Mouse (Mus musculus) neural tube, embryonic 10.5 days (tissue): ENCODE data around the gene Itpr2.

Experiments
- DNase-seq: peaks from one replicate; pipeline ENCODE4 v3.0.0-alpha.2; 2017; ENCODE audit warnings: low spot score; ENCODE audit errors: extremely low spot score

Gene Itpr2

GRCm38 (mm10) chr6:146424326-146424725 lies 77.7 kb downstream of the Itpr2 start:
- DNase-seq, result no peak

- no peak for DNase-seq
Observed at GRCm38 (mm10) chr6:146420718-146421117, 81.3 kb downstream of the Itpr2 start.

DNA sequence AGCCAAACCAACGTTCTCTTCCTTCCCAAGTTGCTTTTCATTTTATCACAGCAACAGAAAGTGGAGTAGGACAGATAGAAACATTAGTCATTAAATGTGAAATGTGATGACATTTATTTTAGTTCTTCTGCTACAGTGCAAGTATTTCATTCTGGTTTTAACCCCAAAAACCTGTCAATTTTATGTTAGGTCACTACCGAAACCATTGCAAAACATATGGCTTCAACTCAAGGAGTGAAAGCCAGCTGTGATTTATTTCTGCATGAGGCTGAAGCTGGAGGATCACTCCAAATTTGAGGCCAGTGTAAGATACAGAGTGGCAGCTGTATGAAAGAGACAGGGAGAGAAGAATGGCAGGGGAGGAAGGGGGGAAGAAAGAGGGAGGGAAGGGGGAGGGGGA lies 85.6 kb downstream of the Itpr2 start:
- no peak for DNase-seq

DNA sequence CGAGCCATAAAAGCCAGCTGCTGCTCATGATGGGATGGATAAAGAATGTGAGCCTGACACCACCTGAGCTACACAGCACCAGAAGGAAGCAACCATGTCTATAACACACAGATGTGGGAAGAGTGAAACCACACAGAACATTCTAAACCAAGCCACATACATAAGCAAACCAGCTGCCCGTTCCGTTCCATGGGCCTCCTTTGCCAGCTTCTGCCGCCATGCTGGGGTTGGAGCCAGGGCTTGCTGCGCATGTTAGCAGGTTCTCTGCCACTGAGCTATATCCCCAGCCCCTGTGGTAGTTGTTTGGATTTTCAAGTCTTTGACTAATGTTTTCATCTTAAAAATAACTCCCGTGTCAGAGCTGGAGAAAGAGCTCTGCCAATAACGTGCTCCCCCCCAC lies 87.9 kb downstream of the Itpr2 start:
- no peak for DNase-seq

DNA sequence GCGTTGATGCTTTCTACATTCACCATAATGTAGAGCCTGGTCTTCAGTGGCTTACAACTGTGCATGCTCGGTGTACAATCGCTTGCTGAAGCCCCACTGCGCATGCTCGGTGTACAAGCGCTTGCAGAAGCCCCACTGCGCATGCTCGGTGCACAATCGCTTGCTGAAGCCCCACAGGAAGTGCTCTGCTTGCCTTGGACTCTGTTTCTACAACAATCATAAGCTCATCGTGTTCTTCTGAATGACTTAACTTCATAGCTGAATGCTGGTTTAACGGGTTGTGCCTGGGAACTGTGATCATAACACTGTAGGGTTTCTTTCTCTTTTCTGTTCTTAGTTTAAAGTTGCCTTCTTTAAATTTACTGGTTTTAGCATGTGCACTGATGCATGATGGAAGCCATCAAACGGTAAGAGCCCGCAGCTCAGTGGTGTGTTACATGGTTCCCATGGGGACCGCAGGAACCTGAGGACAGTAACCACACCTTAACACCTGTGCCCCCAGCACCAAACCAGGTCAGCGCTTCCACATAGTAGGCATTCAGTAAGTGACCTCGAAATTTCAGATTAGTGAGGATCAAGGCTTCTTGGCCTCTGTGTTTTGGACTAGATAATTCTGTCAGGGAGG lies 90.5 kb downstream of the Itpr2 start:
- no peak for DNase-seq

DNA sequence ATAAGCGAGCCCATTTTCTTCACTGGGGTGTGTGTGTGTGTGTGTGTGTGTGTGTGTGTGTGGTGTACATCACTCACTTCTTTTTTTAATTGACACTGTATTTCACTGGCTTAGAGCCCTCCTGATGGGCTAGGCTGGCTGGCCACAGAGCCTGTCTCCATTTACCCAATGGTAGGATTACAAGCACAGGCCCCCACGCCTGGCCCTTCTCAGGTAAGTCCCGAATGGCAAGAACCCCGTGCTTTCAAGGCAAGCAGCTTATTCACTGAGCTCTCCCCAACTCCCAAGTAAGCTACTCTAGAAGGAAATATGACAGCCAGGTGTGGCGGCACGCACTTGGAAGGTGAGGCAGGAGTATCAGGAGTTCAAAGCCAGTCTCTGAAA lies 91.6 kb downstream of the Itpr2 start:
- DNase-seq, result no peak

DNA sequence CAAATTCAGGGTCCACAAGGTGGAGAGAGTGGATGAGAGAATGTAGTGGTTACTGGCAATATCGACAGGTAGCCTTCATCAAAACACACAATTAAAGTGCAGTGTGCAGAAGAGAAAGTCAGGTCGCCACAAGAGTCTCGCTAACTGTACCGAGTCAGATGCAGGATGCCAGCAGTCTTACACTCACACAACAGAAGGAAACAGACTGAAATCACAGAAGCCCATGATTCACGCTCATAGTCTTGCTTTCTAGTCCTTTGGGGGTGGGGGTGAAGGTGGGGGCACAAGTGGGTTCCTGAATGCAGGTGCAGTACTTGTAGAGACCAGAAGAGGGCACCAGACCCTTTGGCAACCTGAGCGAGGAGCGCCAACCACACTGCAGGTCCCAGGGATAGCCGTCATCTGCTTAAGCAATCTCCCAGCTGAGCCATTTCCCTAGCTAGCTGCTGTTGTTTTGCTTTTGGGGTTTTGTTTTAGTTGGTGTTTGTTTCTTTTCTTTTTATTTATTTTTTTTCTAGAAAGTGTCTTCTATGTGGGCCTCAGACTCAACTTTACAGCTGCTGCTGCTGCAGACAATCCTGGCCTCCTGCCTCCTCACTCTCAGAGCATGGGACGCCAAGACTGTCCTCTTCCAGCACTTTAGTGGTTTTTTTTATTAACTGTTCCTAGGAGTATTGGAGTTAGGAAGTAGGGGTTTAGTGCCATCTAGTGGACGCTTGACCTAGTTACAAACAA lies 92.2 kb downstream of the Itpr2 start:
- DNase-seq, result peak; percentile 84

DNA sequence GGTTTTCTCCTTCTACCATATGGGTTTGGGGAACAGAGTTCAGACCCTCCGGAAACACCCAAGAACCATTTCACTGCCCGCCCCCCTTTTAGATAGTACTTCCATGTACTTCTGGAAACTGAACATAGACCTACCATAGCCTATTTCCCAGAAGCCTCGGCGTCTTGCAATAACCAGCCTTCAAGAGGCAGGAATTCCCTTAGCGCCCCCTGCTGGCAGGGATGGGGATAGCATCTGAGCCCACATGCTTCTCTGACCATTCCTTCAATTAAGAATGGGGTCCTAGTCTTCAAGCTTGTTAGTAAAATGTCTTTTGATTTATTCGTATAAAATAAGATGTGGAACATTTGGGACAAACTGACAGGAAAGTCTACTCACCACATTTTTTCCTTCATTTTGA lies 96.6 kb downstream of the Itpr2 start:
- DNase-seq, result peak; percentile 72

- DNase-seq, result no peak
Observed at GRCm38 (mm10) chr6:146404876-146405275, 97.1 kb downstream of the Itpr2 start.

- no peak for DNase-seq
Observed at GRCm38 (mm10) chr6:146404156-146404555, 97.9 kb downstream of the Itpr2 start.

- DNase-seq, result no peak
Observed at GRCm38 (mm10) chr6:146402905-146403642, 98.9 kb downstream of the Itpr2 start.

DNA sequence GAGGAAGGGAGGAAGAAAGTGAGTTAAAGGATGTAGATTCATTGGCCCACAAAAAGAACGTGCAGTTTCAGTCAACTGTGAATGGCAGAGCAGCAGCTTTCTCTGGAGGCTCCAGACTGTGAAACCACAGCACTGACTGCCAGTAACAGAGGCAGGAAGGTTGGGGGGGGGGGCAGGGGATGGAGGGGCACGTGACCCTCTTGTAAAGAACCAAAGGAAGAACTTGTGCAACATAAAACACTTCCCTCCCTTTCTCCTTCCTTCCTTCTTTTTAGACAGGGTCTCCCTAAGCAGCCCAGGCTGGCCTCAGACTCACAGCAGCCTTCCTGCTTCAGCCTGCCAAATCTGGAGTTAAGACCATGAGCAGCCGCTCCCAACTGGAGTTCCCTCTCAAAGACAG lies 104.2 kb downstream of the Itpr2 start:
- DNase-seq, result no peak

DNA sequence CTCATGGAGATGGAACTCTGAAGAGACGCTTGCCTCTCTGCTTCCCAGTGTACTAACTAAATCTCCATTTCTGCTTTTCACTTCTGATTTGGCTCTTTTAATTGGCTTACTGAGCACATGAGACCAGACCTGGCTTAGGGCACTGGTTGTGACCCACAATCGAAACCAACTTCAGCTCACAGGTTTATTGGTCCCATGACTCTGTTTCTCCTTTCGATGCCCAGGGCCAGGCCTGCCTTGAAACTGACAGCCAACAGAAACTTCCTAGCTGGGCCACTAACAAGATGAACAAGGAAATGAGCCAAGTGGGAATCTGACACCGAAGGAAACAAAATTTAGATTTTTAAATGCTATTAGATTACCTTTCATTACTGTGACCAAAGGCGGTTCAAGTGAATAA lies 105.8 kb downstream of the Itpr2 start:
- DNase-seq, result no peak

DNA sequence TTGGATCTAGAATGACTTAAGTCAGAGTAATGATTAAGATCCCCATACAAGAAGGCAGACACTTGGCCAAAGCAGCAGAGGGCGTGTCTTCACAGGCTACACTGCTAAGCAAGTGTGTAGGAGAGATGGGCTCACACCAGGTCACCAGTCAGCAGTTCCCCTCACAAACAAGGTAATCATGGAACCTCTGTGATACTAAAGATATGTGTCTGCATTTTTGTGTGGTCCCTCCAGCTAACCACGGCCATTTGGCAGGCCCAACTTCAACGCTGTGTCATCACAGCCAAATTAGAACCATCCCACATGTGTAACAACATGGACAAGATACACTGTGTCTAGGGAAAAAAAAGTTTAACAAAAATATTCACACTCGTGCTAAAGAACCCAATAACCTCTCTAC lies 106.4 kb downstream of the Itpr2 start:
- DNase-seq, result no peak

DNA sequence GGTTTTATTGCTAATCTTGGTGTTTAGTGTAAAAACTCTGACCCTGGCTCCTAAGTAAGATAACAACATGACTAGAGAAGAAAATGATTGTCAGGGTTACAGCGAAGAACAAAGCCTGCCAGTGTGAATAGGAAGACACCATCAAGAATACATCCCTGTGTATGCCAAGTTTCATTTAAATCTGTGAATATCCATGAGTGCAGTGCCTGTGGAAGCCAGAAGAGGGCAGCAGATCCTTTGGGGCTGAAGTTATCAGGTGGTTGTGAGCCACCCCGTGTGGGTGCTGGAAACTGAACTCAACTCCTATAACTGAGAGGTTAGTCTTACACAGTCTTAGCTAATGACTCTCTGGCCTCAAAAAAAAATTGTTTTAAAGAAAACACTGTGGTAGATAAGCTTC lies 109.8 kb downstream of the Itpr2 start:
- no peak for DNase-seq

DNA sequence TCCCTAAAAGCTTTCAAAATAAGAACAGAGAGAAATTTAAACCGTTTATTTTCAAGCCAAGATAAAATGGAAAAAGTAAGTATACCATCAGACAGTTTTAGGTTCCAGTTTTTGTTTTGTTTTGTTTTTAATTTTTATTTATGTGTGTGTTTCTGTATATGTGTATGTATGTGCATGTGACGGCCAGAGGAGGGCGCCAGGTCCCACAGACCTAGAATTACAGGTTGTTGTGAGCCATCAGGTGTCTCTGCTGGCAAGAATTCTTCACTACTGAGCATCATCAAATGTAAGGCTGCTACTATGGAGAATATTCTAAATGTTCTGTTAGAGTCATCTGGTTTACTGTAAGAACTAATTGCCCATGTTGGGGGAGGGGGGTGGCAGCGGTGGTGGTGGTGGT lies 111.9 kb downstream of the Itpr2 start:
- no peak for DNase-seq

DNA sequence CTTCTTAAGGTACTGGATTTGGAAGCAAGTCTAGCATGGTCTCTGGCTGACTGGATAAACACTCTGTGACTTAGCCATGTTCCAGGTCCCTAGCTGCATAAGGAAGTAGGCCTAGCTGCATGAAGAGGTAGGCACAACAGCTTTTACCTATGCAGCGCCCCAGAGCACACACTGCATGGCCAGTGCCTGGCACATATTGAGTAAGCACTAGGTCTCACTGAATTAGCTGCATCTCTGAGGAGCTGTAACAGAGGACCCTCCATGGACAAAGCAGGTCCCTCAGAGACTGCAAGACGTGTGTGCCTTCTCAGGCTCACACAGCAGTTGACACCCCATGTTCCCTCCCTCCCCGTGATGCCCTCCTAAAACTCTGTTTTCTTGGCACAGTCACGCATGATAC lies 114.0 kb downstream of the Itpr2 start:
- no peak for DNase-seq

DNA sequence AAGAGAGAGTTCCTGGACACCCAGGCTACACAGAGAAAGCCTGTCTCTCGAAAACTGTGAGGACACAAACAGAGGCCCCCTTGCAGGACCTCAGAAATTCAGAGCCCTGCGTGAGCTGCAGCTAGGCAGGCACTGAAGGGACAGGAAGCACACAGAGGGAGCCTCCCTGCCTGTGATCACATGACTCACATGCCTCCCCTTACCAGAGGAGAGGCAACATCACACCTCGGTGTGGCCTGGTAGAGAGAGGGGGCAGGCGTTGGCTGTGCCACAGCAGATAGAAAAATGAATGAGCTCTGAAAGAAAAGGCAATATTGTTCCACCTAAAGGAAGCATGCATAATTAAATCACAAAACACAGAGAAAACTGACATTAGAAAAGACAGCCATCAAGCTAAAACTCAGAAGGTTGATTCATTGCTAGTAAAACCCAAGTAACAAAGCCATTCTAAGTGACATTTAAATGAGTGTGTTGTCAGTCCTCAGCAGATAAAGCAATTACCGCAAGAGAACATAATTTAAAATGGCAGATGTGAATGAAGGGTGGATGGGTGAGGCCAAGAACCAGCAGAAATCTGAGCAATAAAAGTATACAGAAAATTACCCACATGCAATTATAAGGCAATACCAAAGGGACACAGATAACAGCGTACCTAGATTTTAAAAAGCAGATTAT lies 114.8 kb downstream of the Itpr2 start:
- DNase-seq, result no peak

DNA sequence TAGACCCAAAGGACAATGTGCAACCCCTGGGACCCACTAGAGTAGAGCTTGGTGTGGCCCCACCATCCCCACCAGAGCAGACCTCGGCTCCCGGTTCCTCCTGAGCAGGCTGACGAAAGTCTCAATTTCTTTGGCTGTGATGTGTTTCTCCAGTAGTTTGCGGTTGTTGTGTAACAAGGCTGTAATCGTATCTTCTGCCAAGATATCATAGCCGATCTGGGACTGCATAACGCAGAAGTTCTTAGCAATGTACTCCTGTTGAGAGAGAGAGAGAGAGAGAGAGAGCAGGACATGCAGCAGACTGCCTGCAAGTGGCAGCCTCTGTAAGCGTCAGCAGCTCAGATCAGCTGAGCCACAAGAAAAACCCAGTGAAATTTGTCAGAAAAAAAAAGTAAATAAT lies 122.8 kb downstream of the Itpr2 start:
- DNase-seq, result no peak

- DNase-seq, result no peak
Observed at GRCm38 (mm10) chr6:146371511-146371910, 130.5 kb downstream of the Itpr2 start.

DNA sequence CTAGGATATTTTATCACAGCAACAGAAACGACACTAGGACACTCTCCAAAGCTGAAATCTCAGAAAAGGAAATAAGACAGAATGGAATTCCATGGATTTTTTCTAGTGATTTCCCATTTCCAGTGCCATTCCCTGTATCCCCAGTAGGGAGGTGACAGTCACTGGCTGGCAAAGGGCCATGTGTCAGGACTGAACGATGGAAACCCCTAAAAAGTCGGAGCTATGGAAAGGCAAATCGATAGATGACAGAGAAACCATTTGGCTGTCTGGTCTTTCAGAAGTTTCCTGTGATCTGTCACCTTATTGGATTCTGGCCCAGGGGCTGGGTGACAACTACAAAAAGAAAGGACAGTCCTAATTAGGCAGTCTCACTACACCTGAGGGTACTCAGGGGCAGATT lies 135.8 kb downstream of the Itpr2 start:
- no peak for DNase-seq

- DNase-seq, result no peak
Observed at GRCm38 (mm10) chr6:146357911-146358310, 144.1 kb downstream of the Itpr2 start.
